Mouse (Mus musculus): Measurements from ENCODE around the gene Atf3.

- TF ChIP-seq GATA1 (IDR thresholded peaks at IDR 0.05; ENCODE audit: low read length) (no peak), TAL1 (IDR thresholded peaks at IDR 0.05; ENCODE audit: low read length) (no peak)
These were observed 24.3 kb upstream of the Atf3 start for GRCm38 (mm10) chr1:191242065-191242698.

Data from erythroblast, embryonic 14.5 days (primary cell).